Mouse (Mus musculus): ENCODE measurements around the gene Szrd1.

DNA sequence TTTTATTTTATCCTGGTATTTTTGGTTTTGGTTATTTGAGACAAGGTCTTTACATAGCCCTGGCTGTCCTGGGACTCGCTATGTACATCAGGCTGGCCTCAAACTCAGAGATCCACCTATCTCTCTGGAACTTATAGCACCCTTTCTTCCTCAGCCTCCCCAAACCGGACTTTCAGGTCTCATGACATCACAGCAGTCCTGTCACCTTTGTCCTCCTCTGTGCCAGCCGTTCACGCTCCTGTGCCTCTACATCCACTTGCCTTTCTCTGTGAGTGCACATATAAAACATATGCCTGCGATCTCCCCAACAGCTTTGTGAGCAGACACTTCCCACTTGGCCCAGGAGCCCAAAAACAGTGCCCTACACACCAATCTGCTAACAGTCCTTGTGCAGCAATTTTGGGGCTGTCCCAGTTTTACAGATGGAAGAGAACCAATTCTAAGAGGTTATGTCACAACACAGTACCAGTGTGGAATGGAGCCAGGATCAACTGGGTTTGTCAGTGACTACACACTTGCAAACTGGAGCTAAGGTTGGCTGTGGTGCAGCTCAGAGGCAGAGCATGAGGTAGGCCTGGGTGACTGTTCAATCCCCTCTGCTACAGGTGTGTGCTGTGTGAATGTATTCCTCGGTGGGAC, 8.8 kb downstream of the Szrd1 start:
- no peak for TF ChIP-seq POLR2A (IDR thresholded peaks at IDR 0.05; ENCODE audit: control insufficient read depth, extremely low read depth, insufficient read depth, low read length, poor library complexity)
- no peak for TF ChIP-seq CTCF (IDR thresholded peaks at IDR 0.05; ENCODE audit: borderline replicate concordance, control insufficient read depth, extremely low read depth, insufficient read depth, low read length, poor library complexity)

Measured in thymus, adult 2 months (tissue).